Mouse (Mus musculus) Patski (cell line): Measurements from ENCODE around the gene Sult3a2. TPM values are rescaled to one million over a fixed set of nuclear protein-coding genes. Genes with fewer than 3 reads are reported as not detected.

Experiments
- ATAC-seq: fragments of 100-300 bp; one replicate; pipeline ENCODE4 v1.8.0; 2021
- CTCF ChIA-PET: fragments of 350-600 bp; sonication (Branson Sonifier 250); formaldehyde crosslinking; loops from one replicate; lab custom pipeline; 2022; ENCODE audit warnings: inconsistent platforms; lab: Charles Lee
- POLR2A ChIA-PET: fragments of 350-600 bp; sonication (Branson Sonifier 250); formaldehyde crosslinking; loops from one replicate; lab custom pipeline; 2022; ENCODE audit warnings: antibody characterized with exemption, inconsistent platforms; lab: Charles Lee
- DNase-seq: peaks from one replicate; pipeline ENCODE4 v3.0.0-alpha.2; 2011; ENCODE audit warnings: low read depth, low spot score
- H3K27me3 ChIP-seq: fragments of 371-371 bp; one replicate; pipeline ENCODE4 v1.5.1; 2021
- CTCF ChIP-seq: fragments of 100-300 bp; IDR thresholded peaks from one replicate; pipeline ENCODE4 v1.5.1; 2021
- in situ Hi-C: fragments of 300-500 bp; cut with MboI; formaldehyde crosslinking; loops from 3 replicates; pipeline ENCODE4 v1.11.1; 2018; ENCODE audit warnings: low pct_unique_long_range_greater_than_20kb, mixed read lengths
- polyA plus RNA-seq: library from polyadenylated mRNA; unstranded; gene quantifications from one replicate; pipeline ENCODE4 v1.2.3, GENCODE M21; 2021

Gene Sult3a2
- polyA plus RNA-seq, 1 experiment from 2014 or later = not detected

- DNase-seq = no peak
- no peaks in the 10 kb centered on the region for H3K27me3 ChIP-seq
- in situ Hi-C loops = no loop called here
- CTCF ChIA-PET = no interaction called here
- no peak for ATAC-seq
- no peak for TF ChIP-seq CTCF
- POLR2A ChIA-PET = no interaction called here
These were observed 53.9 kb downstream of the Sult3a2 start for GRCm38 (mm10) chr10:33732409-33733185.

DNA sequence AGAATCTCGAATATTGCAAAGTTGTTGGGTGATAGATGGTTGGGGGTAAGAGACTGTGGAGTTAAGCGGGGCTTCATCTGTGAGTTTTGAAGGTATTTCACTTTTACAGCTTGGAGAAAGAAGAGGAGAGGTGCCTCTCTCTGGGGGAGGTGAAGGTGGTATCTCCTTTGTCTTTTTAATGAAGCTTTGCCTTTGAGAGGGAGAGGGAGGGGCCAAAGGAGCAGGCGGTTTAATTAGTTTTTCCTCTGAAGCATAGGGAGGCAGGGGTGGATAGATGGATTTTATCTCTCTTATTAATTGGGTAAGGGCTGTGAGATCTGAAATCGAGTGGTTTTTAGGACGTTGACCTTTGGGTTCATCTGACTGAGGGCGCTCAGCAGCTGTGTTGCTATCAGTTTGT is 62.7 kb downstream of the Sult3a2 start:
- POLR2A ChIA-PET = no interaction called here
- CTCF ChIA-PET = no interaction called here
- in situ Hi-C loops = no loop called here
- TF ChIP-seq CTCF = no peak
- no peak for ATAC-seq
- DNase-seq = no peak
- H3K27me3 ChIP-seq = no peaks in the 10 kb centered on the region

DNA sequence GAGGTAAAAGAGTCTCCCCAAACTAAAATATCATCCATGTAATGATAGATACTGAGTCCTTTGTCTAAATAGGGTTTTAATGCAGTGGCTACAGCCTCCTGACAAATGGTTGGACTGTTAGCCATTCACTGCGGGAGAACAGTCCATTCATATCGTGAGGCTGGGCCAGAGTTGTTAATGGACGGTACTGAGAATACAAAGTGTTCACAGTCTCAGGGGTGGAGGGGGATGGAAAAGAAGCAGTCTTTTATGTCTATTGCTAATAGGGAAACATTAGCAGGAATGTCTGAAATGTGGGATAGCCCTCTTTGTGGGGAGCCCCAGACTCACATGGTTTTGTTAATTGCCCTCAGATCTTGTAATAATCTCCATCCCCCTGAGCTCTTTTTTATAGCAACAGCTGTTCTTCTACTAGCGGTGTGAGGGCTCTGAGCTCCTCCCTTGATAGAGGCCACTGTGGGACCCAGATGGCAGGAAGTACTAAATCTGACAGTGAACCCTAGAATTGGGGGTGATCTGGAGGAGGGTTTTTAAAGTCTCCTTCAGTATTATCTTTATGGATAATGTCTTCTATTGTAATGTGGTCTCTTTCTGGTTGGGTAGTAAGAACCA is 64.6 kb downstream of the Sult3a2 start:
- H3K27me3 ChIP-seq = no peaks in the 10 kb centered on the region
- CTCF ChIA-PET = no interaction called here
- POLR2A ChIA-PET = no interaction called here
- TF ChIP-seq CTCF = no peak
- in situ Hi-C loops = no loop called here
- DNase-seq = no peak
- no peak for ATAC-seq

Other genes starting within 250 kb of the Sult3a2 start
- 0.08 TPM for gene Clvs2, start 161.9 kb downstream of the Sult3a2 start, polyA plus RNA-seq
- gene Sult3a1, start 71.0 kb upstream of the Sult3a2 start, polyA plus RNA-seq = not detected
- gene Rsph4a, start 118.4 kb upstream of the Sult3a2 start, polyA plus RNA-seq = 0.06 TPM
- gene Zup1, start 164.6 kb upstream of the Sult3a2 start, polyA plus RNA-seq = 14.3 TPM
- 93.8 TPM for gene Rwdd1, start 232.9 kb upstream of the Sult3a2 start, polyA plus RNA-seq